Mouse (Mus musculus): ENCODE data around the gene Prkce. TPM values are rescaled to one million over a fixed set of nuclear protein-coding genes. Genes with fewer than 3 reads are reported as not detected.
A peak's percentile ranks its signal among the peaks of the same experiment; 100 is the strongest.

The Prkce gene
- 90.0 and 94.3 TPM in 2 replicates for total RNA-seq (2014; rRNA removed)
- polyA plus RNA-seq (2015; fragmentation: Nextera tagmentation; extraction: Ambion mirVana): 59.8 and 91.3 TPM in 2 replicates

- H3K4me1 ChIP-seq (ENCODE audit: insufficient read depth): peaks cover 21% of the 10 kb centered on the region
- WGBS: 1% methylated on average over 99 of the region's 115 CpGs
Observed at GRCm38 (mm10) chr17:86167320-86168230, at the start of gene Prkce. Gene Prkce (plus strand): TSS chr17:86167785.

GRCm38 (mm10) chr17:86123146-86123545 is 44.4 kb upstream of the Prkce start:
- Histone ChIP-seq H3K4me2 (ENCODE audit: low read depth) (no peak overlapping the region), H3K4me1 (ENCODE audit: insufficient read depth) (no peaks in the 10 kb centered on the region), H3K27ac (ENCODE audit: low read depth, low read length) (no peak overlapping the region), H3K36me3 (ENCODE audit: insufficient read depth) (peaks cover 43% of the 10 kb centered on the region), H3K9me3 (ENCODE audit: low read length) (no peaks in the 10 kb centered on the region), H3K4me3 (ENCODE audit: low read depth, low read length) (no peak overlapping the region), H3K9ac (no peak overlapping the region), H3K27me3 (ENCODE audit: insufficient read depth, low read length) (no peaks in the 10 kb centered on the region)
- WGBS: 94% methylated on average over 3 of the region's 3 CpGs
- no peak for DNase-seq
- no peak for TF ChIP-seq CTCF (IDR thresholded peaks at IDR 0.05; ENCODE audit: low read depth)
- no peak for ATAC-seq

More at GRCm38 (mm10) chr17:86167320-86168230, at the start of gene Prkce:
- DNase-seq: peak; percentile 93
- H3K4me3 ChIP-seq (ENCODE audit: low read depth, low read length): peak within 1 kb of the TSS; percentile 72
- H3K36me3 ChIP-seq (ENCODE audit: insufficient read depth): no peaks in the 10 kb centered on the region
- peak within 1 kb of the TSS; percentile 75 for H3K9ac ChIP-seq
- peak within 1 kb of the TSS; percentile 94 for H3K4me2 ChIP-seq (ENCODE audit: low read depth)
- peak; percentile 80 for ATAC-seq
- peak; percentile 62 for TF ChIP-seq CTCF (IDR thresholded peaks at IDR 0.05; ENCODE audit: low read depth)
- H3K27me3 ChIP-seq (ENCODE audit: insufficient read depth, low read length): no peaks in the 10 kb centered on the region
- peak within 1 kb of the TSS; percentile 90 for H3K27ac ChIP-seq (ENCODE audit: low read depth, low read length)
- H3K9me3 ChIP-seq (ENCODE audit: low read length): no peaks in the 10 kb centered on the region

- no peak overlapping the region for H3K27ac ChIP-seq (ENCODE audit: low read depth, low read length)
- H3K9me3 ChIP-seq (ENCODE audit: low read length): no peaks in the 10 kb centered on the region
- H3K4me1 ChIP-seq (ENCODE audit: insufficient read depth): no peaks in the 10 kb centered on the region
- ATAC-seq (no peak), DNase-seq (no peak)
- H3K27me3 ChIP-seq (ENCODE audit: insufficient read depth, low read length): no peaks in the 10 kb centered on the region
- peak; percentile 44 for TF ChIP-seq CTCF (IDR thresholded peaks at IDR 0.05; ENCODE audit: low read depth)
- H3K4me2 ChIP-seq (ENCODE audit: low read depth): no peak overlapping the region
- peaks cover 45% of the 10 kb centered on the region for H3K36me3 ChIP-seq (ENCODE audit: insufficient read depth)
- H3K4me3 ChIP-seq (ENCODE audit: low read depth, low read length): no peak overlapping the region
- H3K9ac ChIP-seq: no peak overlapping the region
- 80% methylated on average over 5 of the region's 5 CpGs for WGBS
Observed at GRCm38 (mm10) chr17:86125908-86126307, 41.7 kb upstream of the Prkce start.

GRCm38 (mm10) chr17:86128198-86128597 is 39.4 kb upstream of the Prkce start:
- no peak overlapping the region for H3K4me2 ChIP-seq (ENCODE audit: low read depth)
- no peak overlapping the region for H3K9ac ChIP-seq
- H3K9me3 ChIP-seq (ENCODE audit: low read length): no peaks in the 10 kb centered on the region
- no peak for TF ChIP-seq CTCF (IDR thresholded peaks at IDR 0.05; ENCODE audit: low read depth)
- no peak overlapping the region for H3K4me3 ChIP-seq (ENCODE audit: low read depth, low read length)
- no peak overlapping the region for H3K27ac ChIP-seq (ENCODE audit: low read depth, low read length)
- no peaks in the 10 kb centered on the region for H3K27me3 ChIP-seq (ENCODE audit: insufficient read depth, low read length)
- no peak for DNase-seq
- WGBS: 97% methylated on average over 5 of the region's 5 CpGs
- no peak for ATAC-seq
- H3K36me3 ChIP-seq (ENCODE audit: insufficient read depth): peaks cover 38% of the 10 kb centered on the region
- H3K4me1 ChIP-seq (ENCODE audit: insufficient read depth): no peaks in the 10 kb centered on the region

- H3K9me3 ChIP-seq (ENCODE audit: low read length): no peaks in the 10 kb centered on the region
- H3K4me2 ChIP-seq (ENCODE audit: low read depth): no peak overlapping the region
- TF ChIP-seq CTCF (IDR thresholded peaks at IDR 0.05; ENCODE audit: low read depth): peak; percentile 43
- peaks cover 39% of the 10 kb centered on the region for H3K36me3 ChIP-seq (ENCODE audit: insufficient read depth)
- no peak overlapping the region for H3K27ac ChIP-seq (ENCODE audit: low read depth, low read length)
- H3K4me1 ChIP-seq (ENCODE audit: insufficient read depth): no peaks in the 10 kb centered on the region
- ATAC-seq (no peak), DNase-seq (peak; percentile 10)
- no peak overlapping the region for H3K4me3 ChIP-seq (ENCODE audit: low read depth, low read length)
- H3K27me3 ChIP-seq (ENCODE audit: insufficient read depth, low read length): no peaks in the 10 kb centered on the region
- WGBS: 78% methylated on average over 5 of the region's 5 CpGs
- H3K9ac ChIP-seq: no peak overlapping the region
Observed at GRCm38 (mm10) chr17:86132534-86132933, 35.1 kb upstream of the Prkce start.

GRCm38 (mm10) chr17:86134461-86134860 is 33.1 kb upstream of the Prkce start:
- no peaks in the 10 kb centered on the region for H3K27me3 ChIP-seq (ENCODE audit: insufficient read depth, low read length)
- H3K4me2 ChIP-seq (ENCODE audit: low read depth): no peak overlapping the region
- no peak overlapping the region for H3K9ac ChIP-seq
- peaks cover 45% of the 10 kb centered on the region for H3K36me3 ChIP-seq (ENCODE audit: insufficient read depth)
- H3K4me3 ChIP-seq (ENCODE audit: low read depth, low read length): no peak overlapping the region
- DNase-seq: no peak
- H3K27ac ChIP-seq (ENCODE audit: low read depth, low read length): no peak overlapping the region
- TF ChIP-seq CTCF (IDR thresholded peaks at IDR 0.05; ENCODE audit: low read depth): no peak
- no peak for ATAC-seq
- no peaks in the 10 kb centered on the region for H3K9me3 ChIP-seq (ENCODE audit: low read length)
- WGBS: 91% methylated on average over 6 of the region's 6 CpGs
- no peaks in the 10 kb centered on the region for H3K4me1 ChIP-seq (ENCODE audit: insufficient read depth)

GRCm38 (mm10) chr17:86135835-86136234 is 31.8 kb upstream of the Prkce start:
- no peak for ATAC-seq
- Histone ChIP-seq H3K4me3 (ENCODE audit: low read depth, low read length) (no peak overlapping the region), H3K9me3 (ENCODE audit: low read length) (no peaks in the 10 kb centered on the region), H3K27ac (ENCODE audit: low read depth, low read length) (no peak overlapping the region), H3K9ac (no peak overlapping the region), H3K4me1 (ENCODE audit: insufficient read depth) (no peaks in the 10 kb centered on the region), H3K4me2 (ENCODE audit: low read depth) (no peak overlapping the region), H3K27me3 (ENCODE audit: insufficient read depth, low read length) (no peaks in the 10 kb centered on the region), H3K36me3 (ENCODE audit: insufficient read depth) (peaks cover 45% of the 10 kb centered on the region)
- DNase-seq: no peak
- TF ChIP-seq CTCF (IDR thresholded peaks at IDR 0.05; ENCODE audit: low read depth): peak; percentile 35
- WGBS: 77% methylated on average over 10 of the region's 10 CpGs

Measured in forebrain, postnatal 0 days (tissue).